Mouse (Mus musculus) gastrocnemius, postnatal 10 days (tissue): ENCODE measurements around the gene Dgka. TPM values are rescaled to one million over a fixed set of nuclear protein-coding genes. Genes with fewer than 3 reads are reported as not detected.
A peak's percentile ranks its signal among the peaks of the same experiment; 100 is the strongest.

Experiments
- DNase-seq: peaks from one replicate; pipeline ENCODE4 v3.0.0; 2021; ENCODE audit warnings: mixed read lengths
- long read RNA-seq, 2 experiments: library from polyadenylated mRNA; stranded (forward); transcript quantifications; one replicate each; pipeline ENCODE4 v2.0.0; 2021
- total RNA-seq, 2 experiments: library from RNA; stranded (reverse); gene quantifications; 2 replicates each; pipeline ENCODE4 v1.2.3; 2021

Dgka gene
- 1 to 10 TPM; 7.1 to 8.8 TPM for total RNA-seq
- long read RNA-seq, experiment 1, partial matches to known transcripts: 0 of 9 reads
- long read RNA-seq, experiment 1, other reads (novel, unspliced or antisense): 6 of 9 reads
- long read RNA-seq, experiment 2, transcript Dgka-201 (24 exons, 2,834 nt): major isoform, 6 of 11 reads
- long read RNA-seq, experiment 2, partial matches to known transcripts: 2 of 11 reads
- long read RNA-seq, experiment 2, other reads (novel, unspliced or antisense): 3 of 11 reads

DNA sequence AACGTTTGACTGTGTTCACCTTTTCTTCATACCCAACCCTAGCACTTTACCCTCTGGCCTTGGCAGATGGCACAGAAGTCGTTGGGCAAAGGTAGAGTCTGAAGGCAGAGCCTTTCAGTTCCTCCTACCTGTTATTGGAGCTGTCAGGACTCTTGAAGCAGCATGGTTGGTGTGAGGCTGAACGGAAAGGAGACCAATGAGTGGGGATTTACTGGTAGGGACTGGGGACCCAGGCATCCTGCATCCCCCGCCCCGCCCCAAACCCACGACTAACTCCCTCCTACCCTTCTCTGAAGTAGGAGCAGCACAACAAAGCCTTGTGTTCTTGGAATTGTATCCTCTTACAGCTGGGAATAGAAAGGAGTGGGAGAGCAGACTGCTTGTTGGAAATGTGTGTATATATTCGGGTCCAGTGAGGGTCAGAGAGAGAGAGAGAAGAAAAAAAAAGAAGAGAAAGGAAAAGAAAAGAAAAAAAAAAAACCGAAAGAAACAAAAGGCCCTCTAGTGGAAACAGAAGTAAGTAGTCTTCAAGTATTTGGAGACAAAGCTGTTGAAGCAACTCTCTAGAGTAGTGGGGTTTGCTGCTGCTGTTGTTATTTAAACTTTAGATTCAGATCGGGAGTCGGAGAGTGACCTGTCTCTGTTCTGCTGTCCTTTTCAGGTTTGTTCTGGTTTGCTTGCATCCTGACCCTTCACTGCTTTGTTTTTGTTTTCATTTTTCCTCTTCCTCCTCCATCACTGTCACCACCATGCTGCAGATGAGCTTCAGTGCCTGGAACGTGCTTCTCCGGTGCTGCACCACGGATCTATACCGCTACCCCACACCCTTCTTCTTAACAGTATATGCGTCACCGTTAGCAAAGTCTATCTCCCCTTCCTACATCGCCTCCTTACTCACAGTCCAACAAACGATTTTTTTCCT lies at the start of gene Dgka:
Gene Dgka (minus strand): TSS at position 176 of the 922 bp plus-strand sequence.
- no peak for DNase-seq

DNA sequence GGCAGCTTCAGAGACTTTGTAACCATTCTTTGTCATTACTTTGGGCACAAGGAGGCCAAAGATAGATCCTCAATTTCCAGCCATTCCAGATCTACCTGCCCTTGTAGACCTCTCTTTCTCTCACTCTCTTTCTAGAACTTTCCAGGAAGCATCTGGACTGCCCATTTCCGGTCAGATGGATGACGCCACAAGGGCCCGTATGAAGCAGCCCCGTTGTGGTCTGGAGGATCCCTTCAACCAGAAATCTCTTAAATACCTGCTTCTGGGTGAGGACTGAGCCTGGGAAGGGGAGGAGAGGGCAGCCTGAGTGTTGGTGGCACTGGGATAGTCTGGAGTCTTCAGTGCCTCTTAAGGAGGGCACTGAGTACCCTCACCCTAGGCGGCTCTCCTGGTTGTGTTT lies 49.7 kb upstream of the Dgka start:
- DNase-seq: no peak

GRCm38 (mm10) chr10:128793258-128793657 lies 48.6 kb upstream of the Dgka start:
- no peak for DNase-seq

DNA sequence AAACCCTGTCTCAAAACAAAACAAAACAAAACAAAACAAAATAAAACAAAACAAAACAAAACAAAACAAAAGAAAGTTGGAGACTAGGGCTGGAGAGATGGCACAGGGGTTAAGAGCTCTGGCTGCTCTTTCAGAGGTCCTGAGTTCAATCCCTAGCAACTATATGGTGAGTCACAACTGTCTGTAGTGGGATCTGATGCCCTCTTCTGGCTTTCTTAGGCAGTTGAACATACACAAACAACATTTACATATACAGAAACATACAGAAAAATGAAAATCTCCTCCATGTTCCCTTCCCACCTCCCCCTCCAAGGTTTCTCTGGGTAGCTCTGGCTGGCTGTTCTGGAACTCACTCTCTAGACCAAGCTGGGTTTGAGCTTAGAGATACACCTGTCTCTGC lies 47.4 kb upstream of the Dgka start:
- no peak for DNase-seq

DNA sequence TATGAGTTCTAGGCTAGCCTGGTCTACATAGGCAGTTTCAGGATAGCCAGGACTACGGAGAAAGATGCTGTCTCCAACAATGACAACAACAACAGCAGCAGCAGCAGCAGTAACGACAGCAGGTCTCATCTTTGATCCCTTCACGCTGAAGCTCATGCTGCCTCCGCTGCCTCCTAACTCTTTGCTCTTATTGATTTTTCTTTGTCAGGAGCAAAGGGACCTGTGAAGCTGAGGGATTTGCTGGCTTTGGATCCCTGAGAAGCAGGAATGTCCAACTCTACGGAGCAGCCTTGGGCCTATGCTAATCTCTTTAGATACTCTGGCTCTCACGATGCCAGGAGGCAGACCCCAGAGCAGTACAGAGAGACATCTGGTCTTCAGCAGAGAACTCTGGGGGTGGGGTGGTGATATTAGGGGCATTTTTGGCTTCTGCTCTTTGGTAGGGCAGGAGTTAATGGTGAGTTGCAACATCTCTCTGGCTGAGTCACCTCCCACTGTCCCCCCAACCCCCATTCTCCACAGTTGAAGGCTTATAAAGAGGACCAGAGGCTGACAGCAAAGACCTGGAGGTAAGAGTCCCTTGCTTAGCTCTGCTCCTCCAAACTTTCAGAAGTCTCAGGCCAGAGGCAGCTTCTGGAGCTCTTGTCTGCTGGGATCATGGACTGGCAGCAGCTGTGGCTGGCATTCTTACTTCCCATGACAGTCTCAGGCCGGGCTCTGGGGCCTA lies 45.9 kb upstream of the Dgka start, which contains the start of gene Mmp19:
Gene Mmp19 (plus strand): TSS at position 513 of the 727 bp plus-strand sequence.
- DNase-seq: no peak

DNA sequence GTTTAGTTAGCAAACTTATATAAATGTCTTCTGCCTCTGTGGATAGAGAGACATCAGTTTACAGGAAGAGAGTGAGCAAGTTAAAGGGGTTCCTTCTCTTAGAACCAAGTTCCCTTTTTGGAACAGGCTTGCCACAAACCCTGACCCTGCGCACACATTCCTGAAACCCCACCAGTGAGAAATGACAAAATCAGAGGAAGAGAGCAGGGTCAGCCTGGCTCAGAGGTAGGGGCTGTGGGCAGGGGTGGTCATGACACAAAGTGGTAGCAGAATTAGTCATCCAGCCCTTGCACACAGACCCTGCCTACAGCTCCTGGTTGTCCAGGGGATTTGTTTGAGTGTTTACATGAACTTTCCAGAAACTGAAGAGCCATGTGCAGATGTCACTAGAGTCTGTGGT lies 35.5 kb upstream of the Dgka start:
- DNase-seq: no peak

- peak; percentile 66 for DNase-seq
Measured at GRCm38 (mm10) chr10:128779011-128779795, 34.5 kb upstream of the Dgka start.

DNA sequence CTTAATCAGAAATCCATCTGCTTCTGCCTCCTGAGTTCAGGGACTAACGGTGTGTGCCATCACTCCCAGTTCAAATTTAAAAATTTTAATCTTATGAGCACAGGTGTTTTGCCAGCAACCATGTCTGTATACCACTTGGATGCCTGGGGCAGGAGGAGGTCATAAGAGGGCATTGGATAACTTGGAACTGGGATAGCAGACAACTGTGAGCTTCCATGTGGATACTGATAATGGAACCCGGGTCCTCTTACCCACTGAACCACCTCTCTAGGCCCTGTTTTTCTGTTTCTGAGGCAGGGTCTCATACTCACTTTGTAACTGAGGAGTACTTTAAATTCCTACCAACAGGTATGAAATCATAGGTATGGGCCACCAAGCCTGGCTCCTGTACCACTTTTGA lies 33.8 kb upstream of the Dgka start:
- no peak for DNase-seq

DNA sequence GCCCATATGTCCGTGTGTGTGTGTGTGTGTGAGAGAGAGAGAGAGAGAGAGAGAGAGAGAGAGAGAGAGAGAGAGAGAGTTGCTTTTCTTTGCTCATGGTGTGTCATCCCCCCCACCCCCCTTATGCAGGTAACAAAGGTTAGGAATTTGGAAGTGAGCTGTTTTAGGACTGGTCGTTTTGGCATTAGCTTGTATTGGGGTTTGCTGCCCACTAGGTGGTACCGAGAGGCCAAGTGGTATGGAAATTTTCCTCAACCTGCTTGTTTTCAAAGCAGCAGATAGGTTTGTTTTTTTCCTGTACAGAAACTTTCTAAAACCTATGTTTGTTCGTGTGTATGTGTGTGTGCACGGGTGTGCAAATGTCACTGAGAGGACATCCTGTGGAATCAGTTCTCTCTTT lies 29.0 kb upstream of the Dgka start:
- no peak for DNase-seq

DNA sequence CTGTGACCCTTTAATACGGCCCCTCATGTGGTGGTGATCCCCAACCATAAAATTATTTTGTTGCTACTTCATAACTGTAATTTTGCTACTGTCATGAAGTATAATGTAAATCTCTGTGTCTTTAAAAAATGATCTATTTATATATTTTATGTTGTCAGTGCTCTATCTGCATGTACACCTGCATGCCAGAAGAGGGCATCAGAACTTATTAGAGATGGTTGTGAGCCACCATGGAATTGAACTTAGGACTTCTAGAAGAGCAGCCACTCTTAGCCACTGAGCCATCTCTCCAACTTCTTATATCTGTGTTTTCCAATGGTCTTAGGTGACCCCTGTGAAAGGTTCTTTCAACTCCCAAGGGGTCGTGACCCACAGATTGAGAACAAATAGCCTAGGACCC lies 28.2 kb upstream of the Dgka start:
- DNase-seq: no peak

GRCm38 (mm10) chr10:128748252-128748864 lies 3.7 kb upstream of the Dgka start:
- peak; percentile 73 for DNase-seq

DNA sequence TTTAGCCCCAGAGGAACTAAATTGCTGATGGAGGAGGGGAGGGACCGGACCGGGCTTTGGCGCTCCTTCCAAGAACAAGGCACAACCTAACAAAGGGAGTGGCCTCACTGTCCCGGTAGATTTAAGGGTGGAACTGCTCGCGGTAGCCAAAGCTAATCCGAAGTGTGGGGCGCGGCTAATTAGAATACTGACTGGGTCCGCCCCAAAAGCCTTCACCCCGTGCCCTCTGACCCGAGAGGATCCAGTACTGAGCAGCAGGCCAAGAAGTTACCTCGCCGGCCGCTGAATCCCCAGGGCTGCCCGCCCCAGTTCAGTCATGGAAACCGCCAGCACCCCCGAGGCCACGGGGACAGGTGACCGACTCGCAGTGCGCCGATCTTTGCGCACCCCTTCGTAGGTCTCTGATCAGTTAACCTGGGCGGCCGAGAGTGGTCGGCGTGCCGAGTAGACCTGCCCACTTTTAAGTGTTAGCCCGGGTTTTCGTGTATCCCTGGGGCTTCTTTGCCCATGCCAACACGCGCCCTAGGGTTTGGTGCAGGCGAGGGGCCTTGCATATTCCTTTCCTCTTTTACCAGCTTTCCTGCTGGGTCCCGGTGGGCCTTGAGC lies 3.1 kb upstream of the Dgka start, which contains the start of gene Pym1:
Gene Pym1 (plus strand): TSS at position 244 of the 606 bp plus-strand sequence.
- DNase-seq: peak; percentile 55

- DNase-seq: no peak
Measured at GRCm38 (mm10) chr10:128746972-128747645, 2.5 kb upstream of the Dgka start.

GRCm38 (mm10) chr10:128745946-128746613 lies 1.4 kb upstream of the Dgka start:
- no peak for DNase-seq

DNA sequence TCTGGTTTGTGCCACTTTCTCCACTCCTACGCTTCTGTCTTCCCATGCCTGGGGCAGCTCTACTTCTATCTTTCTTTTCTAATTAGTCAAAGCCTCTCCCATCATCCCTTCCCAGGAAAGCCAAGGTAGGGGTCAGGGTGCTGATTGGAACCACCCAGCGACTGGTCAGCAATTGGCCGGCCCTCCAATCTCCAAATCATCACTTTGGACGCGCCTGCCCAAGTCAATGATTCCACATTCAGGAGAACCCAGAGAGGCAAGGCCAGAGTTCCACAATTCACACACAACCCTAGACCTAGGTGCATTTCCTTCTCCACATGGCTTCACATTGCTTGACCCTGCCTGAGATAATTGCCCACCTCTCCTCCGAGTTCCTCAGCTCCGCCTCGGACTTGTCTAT lies 444 bp downstream of the Dgka start:
- DNase-seq: no peak

DNA sequence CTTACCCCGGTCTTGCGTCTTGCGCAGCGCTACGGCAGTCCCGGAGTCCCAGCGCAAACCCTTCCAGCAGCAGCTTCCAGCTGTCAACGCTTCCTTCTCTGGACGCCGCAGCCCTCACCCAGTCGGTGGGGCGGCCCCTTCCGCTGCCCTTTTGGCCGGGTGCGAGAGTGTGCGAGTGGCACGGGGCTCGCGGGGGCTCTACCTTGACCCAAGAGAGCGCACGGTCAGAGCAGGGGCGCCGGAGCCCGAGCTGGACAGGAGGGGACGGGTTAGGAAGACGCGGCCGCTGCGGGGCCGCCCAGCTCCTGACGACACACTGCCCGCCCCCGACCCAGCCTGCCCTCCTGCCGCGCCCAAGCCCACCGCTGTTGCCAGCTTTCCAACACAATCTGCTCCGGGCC lies 864 bp downstream of the Dgka start:
- peak; percentile 65 for DNase-seq

DNA sequence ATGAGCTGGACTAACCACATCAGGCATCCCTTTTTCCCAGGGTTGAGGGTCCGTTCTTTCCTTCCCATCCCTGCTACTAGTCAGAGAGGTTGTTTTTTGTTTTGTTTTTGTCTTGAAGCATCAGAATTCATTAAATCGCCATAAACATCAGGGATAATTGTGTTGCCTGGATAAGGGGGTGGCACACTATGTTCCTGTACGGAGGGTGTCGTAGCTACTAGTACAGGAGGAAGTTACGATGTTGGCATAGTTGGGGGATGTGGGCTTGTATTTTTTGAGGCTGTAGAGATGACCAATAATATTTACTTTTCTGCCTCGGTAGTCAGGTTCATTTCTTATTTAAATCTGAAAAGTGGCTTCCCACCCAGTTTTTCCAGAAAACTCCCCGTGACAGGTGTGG lies 1.4 kb downstream of the Dgka start:
- DNase-seq: no peak

GRCm38 (mm10) chr10:128742616-128743015 lies 2.0 kb downstream of the Dgka start:
- DNase-seq: no peak

DNA sequence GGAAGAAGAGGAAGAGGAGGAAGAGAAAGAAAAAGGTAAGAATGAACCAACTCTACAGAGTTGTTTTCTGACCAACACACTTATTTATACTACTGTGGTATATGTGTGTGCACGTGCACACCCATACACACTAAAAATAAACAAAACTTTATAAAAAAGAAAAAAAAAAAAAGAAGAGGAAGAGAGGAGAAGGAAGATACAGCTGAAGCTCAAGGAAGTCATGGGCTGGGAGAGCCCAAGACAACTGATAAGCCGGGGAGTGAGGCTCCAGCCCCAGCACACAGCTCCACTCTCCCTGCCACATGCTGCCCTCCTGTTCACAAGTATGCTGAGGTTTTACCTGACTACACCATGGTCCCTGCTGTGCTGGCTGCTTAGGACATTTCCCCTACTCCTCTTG lies 4.4 kb downstream of the Dgka start:
- no peak for DNase-seq

DNA sequence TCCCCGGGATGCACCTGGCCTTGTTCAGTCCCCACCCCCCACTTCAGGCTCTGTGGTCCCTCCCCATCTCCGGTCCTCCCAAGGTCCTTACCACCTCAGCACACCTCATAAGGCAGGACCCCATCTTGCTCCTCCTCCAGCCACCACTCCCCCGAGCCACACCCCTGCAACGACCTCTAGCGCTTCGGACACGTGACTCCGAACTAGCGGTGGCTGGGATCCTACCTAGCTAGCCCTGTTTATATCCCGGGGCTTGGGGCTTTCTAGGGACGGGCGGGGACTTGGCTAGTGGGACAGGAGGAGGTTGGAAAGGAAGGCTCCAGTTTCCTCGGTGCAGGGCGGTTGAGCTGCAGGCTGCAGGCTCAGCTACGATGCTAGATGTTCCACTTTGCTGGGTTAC lies 7.2 kb downstream of the Dgka start:
- no peak for DNase-seq
